Mouse (Mus musculus) ovary, postnatal 10 days (tissue): ENCODE measurements around the gene Stk32c.
A peak's percentile ranks its signal among the peaks of the same experiment; 100 is the strongest.

Experiments
- DNase-seq: peaks from one replicate; pipeline ENCODE4 v3.0.0; 2022; ENCODE audit warnings: low spot score

Stk32c gene

GRCm38 (mm10) chr7:139191619-139192018 lies 21.5 kb downstream of the Stk32c start:
- no peak for DNase-seq

- no peak for DNase-seq
Measured at GRCm38 (mm10) chr7:139190616-139191015, 22.5 kb downstream of the Stk32c start.

- no peak for DNase-seq
Measured at GRCm38 (mm10) chr7:139188634-139189207, 24.4 kb downstream of the Stk32c start.

GRCm38 (mm10) chr7:139187771-139188633 lies 25.1 kb downstream of the Stk32c start:
- DNase-seq, result peak; percentile 39

- DNase-seq, result no peak
Measured at GRCm38 (mm10) chr7:139187277-139187676, 25.8 kb downstream of the Stk32c start.

GRCm38 (mm10) chr7:139186436-139186835 lies 26.7 kb downstream of the Stk32c start:
- no peak for DNase-seq

- DNase-seq, result no peak
Measured at GRCm38 (mm10) chr7:139185971-139186370, 27.1 kb downstream of the Stk32c start.

GRCm38 (mm10) chr7:139184846-139185245 lies 28.3 kb downstream of the Stk32c start:
- DNase-seq, result no peak

- DNase-seq, result no peak
Measured at GRCm38 (mm10) chr7:139184396-139184795, 28.7 kb downstream of the Stk32c start.

- no peak for DNase-seq
Measured at GRCm38 (mm10) chr7:139180058-139180457, 33.0 kb downstream of the Stk32c start.

GRCm38 (mm10) chr7:139179299-139179698 lies 33.8 kb downstream of the Stk32c start:
- DNase-seq, result no peak

GRCm38 (mm10) chr7:139169143-139169542 lies 44.0 kb downstream of the Stk32c start:
- DNase-seq, result no peak

- DNase-seq, result no peak
Measured at GRCm38 (mm10) chr7:139164410-139164809, 48.7 kb downstream of the Stk32c start.

- DNase-seq, result no peak
Measured at GRCm38 (mm10) chr7:139158956-139159355, 54.2 kb downstream of the Stk32c start.

GRCm38 (mm10) chr7:139158549-139158948 lies 54.6 kb downstream of the Stk32c start:
- DNase-seq, result no peak

- DNase-seq, result no peak
Measured at GRCm38 (mm10) chr7:139157541-139157940, 55.6 kb downstream of the Stk32c start.

- DNase-seq, result no peak
Measured at GRCm38 (mm10) chr7:139156341-139157058, 56.6 kb downstream of the Stk32c start.

GRCm38 (mm10) chr7:139152927-139153326 lies 60.2 kb downstream of the Stk32c start:
- no peak for DNase-seq

GRCm38 (mm10) chr7:139151116-139151515 lies 62.0 kb downstream of the Stk32c start:
- DNase-seq, result no peak

- no peak for DNase-seq
Measured at GRCm38 (mm10) chr7:139149373-139149772, 63.7 kb downstream of the Stk32c start.

- no peak for DNase-seq
Measured at GRCm38 (mm10) chr7:139147360-139147759, 65.7 kb downstream of the Stk32c start.

- DNase-seq, result no peak
Measured at GRCm38 (mm10) chr7:139145891-139146290, 67.2 kb downstream of the Stk32c start.

GRCm38 (mm10) chr7:139143785-139144184 lies 69.3 kb downstream of the Stk32c start:
- DNase-seq, result no peak
